Mouse (Mus musculus) embryonic facial prominence, embryonic 11.5 days (tissue): ENCODE measurements around the gene Tns3. TPM values are rescaled to one million over a fixed set of nuclear protein-coding genes. Genes with fewer than 3 reads are reported as not detected.

Experiments used
- ATAC-seq: fragments of 200-750 bp; cut with Nextera tagmentation; replicated peaks from 2 replicates; pipeline ENCODE4 v1.8.0; 2017; ENCODE audit warnings: low read depth; ENCODE audit not compliant: insufficient number of reproducible peaks, low FRiP score, low TSS enrichment
- DNase-seq: peaks from one replicate; pipeline ENCODE4 v3.0.0-alpha.2; 2015; ENCODE audit warnings: low spot score
- H3K27ac ChIP-seq: fragments of 300-500 bp; sonication (generic); replicated peaks from 2 replicates; pipeline ENCODE4 v1.5.1; 2014; ENCODE audit warnings: mild to moderate bottlenecking, low read depth, low read length, control low read depth
- H3K27me3 ChIP-seq: fragments of 300-500 bp; sonication (generic); 2 replicates; pipeline ENCODE4 v1.6.1; 2014; ENCODE audit warnings: mild to moderate bottlenecking, low read length, moderate library complexity, mixed read lengths; ENCODE audit not compliant: control insufficient read depth, insufficient read depth
- H3K36me3 ChIP-seq: fragments of 300-500 bp; sonication (generic); replicated peaks from 2 replicates; pipeline ENCODE4 v1.6.1; 2014; ENCODE audit warnings: low read depth, mild to moderate bottlenecking, low read length, moderate library complexity, mixed read lengths; ENCODE audit not compliant: control insufficient read depth, insufficient read depth
- H3K4me1 ChIP-seq: fragments of 300-500 bp; sonication (generic); 2 replicates; pipeline ENCODE4 v1.6.1; 2014; ENCODE audit warnings: low read length, mixed read lengths; ENCODE audit not compliant: control insufficient read depth, insufficient read depth
- H3K4me2 ChIP-seq: fragments of 300-500 bp; sonication (generic); 2 replicates; pipeline ENCODE4 v1.6.1; 2014; ENCODE audit warnings: low read depth, mild to moderate bottlenecking, control low read depth, low read length, moderate library complexity
- H3K4me3 ChIP-seq: fragments of 300-500 bp; sonication (generic); 2 replicates; pipeline ENCODE4 v1.5.1; 2014; ENCODE audit warnings: low read depth, low read length, control low read depth
- H3K9ac ChIP-seq: fragments of 300-500 bp; sonication (generic); replicated peaks from 2 replicates; pipeline ENCODE4 v1.6.1; 2014; ENCODE audit warnings: mild to moderate bottlenecking, control low read depth, low read length
- H3K9me3 ChIP-seq: fragments of 300-500 bp; sonication (generic); replicated peaks from 2 replicates; pipeline ENCODE4 v1.6.1; 2016; ENCODE audit warnings: mild to moderate bottlenecking, low read length, inconsistent platforms, mixed read lengths; ENCODE audit not compliant: control insufficient read depth
- WGBS: fragments of 180-500 bp; shearing (Covaris S2); extraction: QIAGEN DNeasy Blood & Tissue Kit; methylation state at CpG from one replicate; pipeline ENCODE4 v1.1.7; 2014; 5-methylcytosine and 5-hydroxymethylcytosine counted together
- polyA plus RNA-seq: library from polyadenylated mRNA; unstranded; fragments of >200 nt; fragmentation: Nextera tagmentation; extraction: Ambion mirVana; gene quantifications from 2 replicates; pipeline ENCODE4 v1.2.1, GENCODE M21; 2014

The Tns3 gene
- polyA plus RNA-seq, 1 experiment from 2014 or later = 14.9 TPM

- 86% methylated on average over 12 of the region's 12 CpGs for WGBS
- H3K9ac ChIP-seq = no peak overlapping the region
- H3K4me1 ChIP-seq = no peaks in the 10 kb centered on the region
- H3K4me3 ChIP-seq = no peak overlapping the region
- H3K4me2 ChIP-seq = no peak overlapping the region
- DNase-seq = no peak
- H3K27ac ChIP-seq = no peak overlapping the region
- H3K36me3 ChIP-seq = no peaks in the 10 kb centered on the region
- ATAC-seq = no peak
- H3K9me3 ChIP-seq = no peaks in the 10 kb centered on the region
- H3K27me3 ChIP-seq = no peaks in the 10 kb centered on the region
Measured at GRCm38 (mm10) chr11:8678260-8678995, 14.1 kb upstream of the Tns3 start.

GRCm38 (mm10) chr11:8675701-8676474, 11.6 kb upstream of the Tns3 start:
- Histone ChIP-seq H3K36me3 (no peaks in the 10 kb centered on the region), H3K9me3 (no peaks in the 10 kb centered on the region), H3K4me2 (no peak overlapping the region), H3K4me3 (no peak overlapping the region), H3K27me3 (no peaks in the 10 kb centered on the region), H3K9ac (no peak overlapping the region), H3K4me1 (no peaks in the 10 kb centered on the region), H3K27ac (no peak overlapping the region)
- WGBS = 71% methylated on average over 6 of the region's 6 CpGs
- DNase-seq (no peak), ATAC-seq (no peak)

- no peak overlapping the region for H3K9ac ChIP-seq
- H3K27me3 ChIP-seq = no peaks in the 10 kb centered on the region
- ATAC-seq (no peak), DNase-seq (no peak)
- H3K36me3 ChIP-seq = no peaks in the 10 kb centered on the region
- H3K9me3 ChIP-seq = no peaks in the 10 kb centered on the region
- H3K4me3 ChIP-seq = no peak overlapping the region
- no peak overlapping the region for H3K4me2 ChIP-seq
- no peaks in the 10 kb centered on the region for H3K4me1 ChIP-seq
- 86% methylated on average over 3 of the region's 3 CpGs for WGBS
- H3K27ac ChIP-seq = no peak overlapping the region
Measured at GRCm38 (mm10) chr11:8674549-8675149, 10.3 kb upstream of the Tns3 start.

- no peak overlapping the region for H3K4me2 ChIP-seq
- no peak overlapping the region for H3K9ac ChIP-seq
- H3K27me3 ChIP-seq = no peaks in the 10 kb centered on the region
- H3K4me1 ChIP-seq = no peaks in the 10 kb centered on the region
- ATAC-seq = no peak
- H3K36me3 ChIP-seq = no peaks in the 10 kb centered on the region
- DNase-seq = no peak
- whole genome bisulfite sequencing = 69% methylated on average over 4 of the region's 4 CpGs
- H3K9me3 ChIP-seq = no peaks in the 10 kb centered on the region
- no peak overlapping the region for H3K27ac ChIP-seq
- H3K4me3 ChIP-seq = no peak overlapping the region
Measured at GRCm38 (mm10) chr11:8671698-8672097, 7.4 kb upstream of the Tns3 start.

GRCm38 (mm10) chr11:8669138-8669537, 4.8 kb upstream of the Tns3 start:
- Histone ChIP-seq H3K4me2 (no peak overlapping the region), H3K36me3 (no peaks in the 10 kb centered on the region), H3K4me3 (no peak overlapping the region), H3K9ac (no peak overlapping the region), H3K9me3 (no peaks in the 10 kb centered on the region), H3K27me3 (no peaks in the 10 kb centered on the region), H3K4me1 (no peaks in the 10 kb centered on the region; the same call in 1 of the 2 replicates), H3K27ac (no peak overlapping the region)
- no peak for DNase-seq
- no peak for ATAC-seq
- WGBS = 84% methylated on average over 2 of the region's 2 CpGs

- Histone ChIP-seq H3K4me2 (peak overlapping the region; percentile 90), H3K9ac (peak overlapping the region; percentile 94), H3K36me3 (no peaks in the 10 kb centered on the region), H3K27me3 (no peaks in the 10 kb centered on the region), H3K4me3 (peak overlapping the region; percentile 73), H3K4me1 (no peaks in the 10 kb centered on the region; the same call in 1 of the 2 replicates), H3K27ac (no peak overlapping the region), H3K9me3 (no peaks in the 10 kb centered on the region)
- WGBS = 36% methylated on average over 5 of the region's 5 CpGs
- no peak for ATAC-seq
- no peak for DNase-seq
Measured at GRCm38 (mm10) chr11:8664797-8665196, 462 bp upstream of the Tns3 start.

GRCm38 (mm10) chr11:8663444-8664392, 617 bp downstream of the Tns3 start:
- H3K9ac ChIP-seq = peak overlapping the region; percentile 94
- peak overlapping the region; percentile 90 for H3K4me2 ChIP-seq
- peak overlapping the region; percentile 73 for H3K4me3 ChIP-seq
- DNase-seq (peak; percentile 69), ATAC-seq (peak; percentile 76)
- H3K36me3 ChIP-seq = no peaks in the 10 kb centered on the region
- 1% methylated on average over 50 of the region's 52 CpGs for WGBS
- H3K4me1 ChIP-seq = peaks cover 5% of the 10 kb centered on the region
- H3K27me3 ChIP-seq = no peaks in the 10 kb centered on the region
- H3K9me3 ChIP-seq = no peaks in the 10 kb centered on the region
- H3K27ac ChIP-seq = peak overlapping the region; percentile 77
